Mouse (Mus musculus) MEL (cell line): Measurements from ENCODE around the gene Zfp105. TPM values are rescaled to one million over a fixed set of nuclear protein-coding genes. Genes with fewer than 3 reads are reported as not detected.

Experiments
- DNase-seq: peaks from one replicate; pipeline ENCODE4 v3.0.0; 2011; ENCODE audit warnings: low read depth, low spot score
- H3K27ac ChIP-seq: 2 replicates; pipeline ENCODE4 v1.5.1; 2012; ENCODE audit warnings: low read depth, mild to moderate bottlenecking, control low read depth, low read length, moderate library complexity; ENCODE audit not compliant: control insufficient read depth
- H3K27me3 ChIP-seq, 2 experiments: fragments of 150-350 bp in 1 of 2; sonication (generic) in 1 of 2; 2 replicates each; pipeline ENCODE4 v1.6.1; 2012; ENCODE audit warnings: low read length in 2 of 2, mild to moderate bottlenecking in 2 of 2, improper control_type of control experiment in 1 of 2, moderate library complexity in 1 of 2; ENCODE audit not compliant: insufficient read depth in 2 of 2, control insufficient read depth in 1 of 2
- H3K36me3 ChIP-seq, 2 experiments: 2 replicates each; pipeline ENCODE4 v1.6.1; 2012 to 2014; ENCODE audit warnings: low read length in 2 of 2, improper control_type of control experiment in 1 of 2, inconsistent platforms in 1 of 2, mild to moderate bottlenecking in 1 of 2; ENCODE audit not compliant: insufficient read depth in 2 of 2, control insufficient read depth in 1 of 2
- H3K4me1 ChIP-seq, 2 experiments: fragments of 150-350 bp in 1 of 2; sonication (generic) in 1 of 2; 2 replicates each; pipeline ENCODE4 v1.6.1; 2012; ENCODE audit warnings: low read length in 2 of 2, improper control_type of control experiment in 1 of 2, mild to moderate bottlenecking in 1 of 2; ENCODE audit not compliant: insufficient read depth in 2 of 2, control insufficient read depth in 1 of 2
- H3K4me3 ChIP-seq, 2 experiments: fragments of 150-350 bp in 1 of 2; sonication (generic) in 1 of 2; 2 replicates each; pipeline ENCODE4 v1.5.1; 2012; ENCODE audit warnings: low read depth in 2 of 2, low read length in 2 of 2, mild to moderate bottlenecking in 2 of 2, moderate library complexity in 2 of 2, control low read depth in 1 of 2, improper control_type of control experiment in 1 of 2; ENCODE audit not compliant: control insufficient read depth in 1 of 2, insufficient read depth in 1 of 2
- H3K79me2 ChIP-seq: 2 replicates; pipeline ENCODE4 v1.6.1; 2012; ENCODE audit warnings: mild to moderate bottlenecking, low read length, moderate library complexity; ENCODE audit not compliant: control insufficient read depth, poor library complexity, insufficient read depth
- H3K9ac ChIP-seq: 2 replicates; pipeline ENCODE4 v1.6.1; 2012; ENCODE audit warnings: low read depth, mild to moderate bottlenecking, control low read depth, low read length, moderate library complexity; ENCODE audit not compliant: control insufficient read depth, poor library complexity, severe bottlenecking
- H3K9me3 ChIP-seq: fragments of 150-350 bp; sonication (generic); replicated peaks from 2 replicates; pipeline ENCODE4 v1.6.1; 2012; ENCODE audit warnings: mild to moderate bottlenecking, low read length, improper control_type of control experiment, moderate library complexity; ENCODE audit not compliant: insufficient read depth
- CHD2 ChIP-seq: IDR thresholded peaks from 2 replicates; pipeline ENCODE4 v1.6.1; 2011; ENCODE audit warnings: low read length, improper control_type of control experiment
- E2F4 ChIP-seq: IDR thresholded peaks from 2 replicates; pipeline ENCODE4 v1.6.1; 2011; ENCODE audit warnings: low read depth, low read length, improper control_type of control experiment, borderline replicate concordance
- ELF1 ChIP-seq: IDR thresholded peaks from 2 replicates; pipeline ENCODE4 v1.6.1; 2014; ENCODE audit warnings: low read depth, mild to moderate bottlenecking, inconsistent platforms, low read length, improper control_type of control experiment, moderate library complexity
- ETS1 ChIP-seq: IDR thresholded peaks from 2 replicates; pipeline ENCODE4 v1.6.1; 2012; ENCODE audit warnings: low read depth, mild to moderate bottlenecking, inconsistent platforms, low read length, improper control_type of control experiment, moderate library complexity
- HCFC1 ChIP-seq: IDR thresholded peaks from 2 replicates; pipeline ENCODE4 v1.6.1; 2012; ENCODE audit warnings: low read depth, mild to moderate bottlenecking, inconsistent platforms, low read length, improper control_type of control experiment, moderate library complexity
- MAX ChIP-seq: IDR thresholded peaks from 2 replicates; pipeline ENCODE4 v1.6.1; 2011; ENCODE audit warnings: low read length, improper control_type of control experiment
- MXI1 ChIP-seq: IDR thresholded peaks from 2 replicates; pipeline ENCODE4 v1.6.1; 2011; ENCODE audit warnings: mild to moderate bottlenecking, low read depth, low read length, improper control_type of control experiment
- NELFE ChIP-seq: IDR thresholded peaks from 2 replicates; pipeline ENCODE4 v1.6.1; 2011; ENCODE audit warnings: low read depth, low read length, improper control_type of control experiment
- NRF1 ChIP-seq: IDR thresholded peaks from 2 replicates; pipeline ENCODE4 v1.6.1; 2014; ENCODE audit warnings: low read depth, mild to moderate bottlenecking, inconsistent platforms, low read length, improper control_type of control experiment, moderate library complexity; ENCODE audit not compliant: poor library complexity, insufficient read depth, severe bottlenecking
- POLR2A ChIP-seq, 2 experiments: IDR thresholded peaks; 2 replicates each; pipeline ENCODE4 v1.6.1; 2011 to 2012; ENCODE audit warnings: low read length in 2 of 2, mild to moderate bottlenecking in 2 of 2, control low read depth in 1 of 2, improper control_type of control experiment in 1 of 2, low read depth in 1 of 2, moderate library complexity in 1 of 2; ENCODE audit not compliant: control insufficient read depth in 1 of 2, insufficient read depth in 1 of 2, poor library complexity in 1 of 2
- POLR2AphosphoS2 ChIP-seq: IDR thresholded peaks from 2 replicates; pipeline ENCODE4 v1.6.1; 2011; ENCODE audit warnings: low read length, improper control_type of control experiment
- POLR2AphosphoS5 ChIP-seq: IDR thresholded peaks from 2 replicates; pipeline ENCODE4 v1.6.1; 2012; ENCODE audit warnings: low read depth, borderline replicate concordance, mild to moderate bottlenecking, inconsistent platforms, low read length, moderate library complexity, mixed read lengths
- RCOR1 ChIP-seq: IDR thresholded peaks from 2 replicates; pipeline ENCODE4 v1.6.1; 2012; ENCODE audit warnings: low read depth, mild to moderate bottlenecking, inconsistent platforms, low read length, improper control_type of control experiment
- SIN3A ChIP-seq: IDR thresholded peaks from 2 replicates; pipeline ENCODE4 v1.6.1; 2012; ENCODE audit warnings: low read length, improper control_type of control experiment, inconsistent platforms
- SMC3 ChIP-seq: IDR thresholded peaks from 2 replicates; pipeline ENCODE4 v1.6.1; 2011; ENCODE audit warnings: low read depth, low read length, improper control_type of control experiment
- TBP ChIP-seq: IDR thresholded peaks from 2 replicates; pipeline ENCODE4 v1.8.0; 2011; ENCODE audit warnings: low read depth, low read length, improper control_type of control experiment
- TCF12 ChIP-seq: IDR thresholded peaks from 2 replicates; pipeline ENCODE4 v1.6.1; 2014; ENCODE audit warnings: low read depth, mild to moderate bottlenecking, inconsistent platforms, low read length, improper control_type of control experiment, moderate library complexity
- UBTF ChIP-seq: IDR thresholded peaks from 2 replicates; pipeline ENCODE4 v1.6.1; 2012; ENCODE audit warnings: low read depth, mild to moderate bottlenecking, inconsistent platforms, low read length, improper control_type of control experiment, moderate library complexity, borderline replicate concordance; ENCODE audit not compliant: insufficient read depth
- USF1 ChIP-seq: IDR thresholded peaks from 2 replicates; pipeline ENCODE4 v1.6.1; 2014; ENCODE audit warnings: low read depth, mild to moderate bottlenecking, inconsistent platforms, low read length, improper control_type of control experiment, moderate library complexity
- USF2 ChIP-seq, 2 experiments: IDR thresholded peaks; 2 replicates each; pipeline ENCODE4 v1.6.1; 2011 to 2012; ENCODE audit warnings: improper control_type of control experiment in 2 of 2, low read length in 2 of 2, borderline replicate concordance in 1 of 2, inconsistent platforms in 1 of 2, low read depth in 1 of 2, mild to moderate bottlenecking in 1 of 2; ENCODE audit not compliant: insufficient read depth in 1 of 2
- ZC3H11A ChIP-seq: IDR thresholded peaks from 2 replicates; pipeline ENCODE4 v1.6.1; 2012; ENCODE audit warnings: low read depth, mild to moderate bottlenecking, inconsistent platforms, low read length, improper control_type of control experiment
- ZKSCAN1 ChIP-seq: IDR thresholded peaks from 2 replicates; pipeline ENCODE4 v1.6.1; 2012; ENCODE audit warnings: low read depth, mild to moderate bottlenecking, inconsistent platforms, low read length, improper control_type of control experiment, moderate library complexity
- ZMIZ1 ChIP-seq: IDR thresholded peaks from 2 replicates; pipeline ENCODE4 v1.6.1; 2012; ENCODE audit warnings: low read depth, mild to moderate bottlenecking, inconsistent platforms, low read length, improper control_type of control experiment, moderate library complexity
- polyA plus RNA-seq, 2 experiments: library from polyadenylated mRNA; stranded (reverse) in 1 of 2; unstranded in 1 of 2; fragments of >175 nt in 1 of 2; fragments of >200 nt in 1 of 2; gene quantifications; 2 replicates each; pipeline versions ENCODE4 v1.2.1 to v1.2.4; 2012; ENCODE audit warnings: low replicate concordance in 2 of 2, low read depth in 1 of 2; ENCODE audit not compliant: insufficient read length in 2 of 2, insufficient read depth in 1 of 2, missing spikeins in 1 of 2
- total RNA-seq: library from RNA; depleted of rRNA; stranded (reverse); fragments of 300-350 nt; gene quantifications from 2 replicates; pipeline ENCODE4 v1.2.3, GENCODE M21; 2012; rRNA removed

Gene Zfp105
- total and polyA plus RNA-seq, 3 experiments = not detected

DNA sequence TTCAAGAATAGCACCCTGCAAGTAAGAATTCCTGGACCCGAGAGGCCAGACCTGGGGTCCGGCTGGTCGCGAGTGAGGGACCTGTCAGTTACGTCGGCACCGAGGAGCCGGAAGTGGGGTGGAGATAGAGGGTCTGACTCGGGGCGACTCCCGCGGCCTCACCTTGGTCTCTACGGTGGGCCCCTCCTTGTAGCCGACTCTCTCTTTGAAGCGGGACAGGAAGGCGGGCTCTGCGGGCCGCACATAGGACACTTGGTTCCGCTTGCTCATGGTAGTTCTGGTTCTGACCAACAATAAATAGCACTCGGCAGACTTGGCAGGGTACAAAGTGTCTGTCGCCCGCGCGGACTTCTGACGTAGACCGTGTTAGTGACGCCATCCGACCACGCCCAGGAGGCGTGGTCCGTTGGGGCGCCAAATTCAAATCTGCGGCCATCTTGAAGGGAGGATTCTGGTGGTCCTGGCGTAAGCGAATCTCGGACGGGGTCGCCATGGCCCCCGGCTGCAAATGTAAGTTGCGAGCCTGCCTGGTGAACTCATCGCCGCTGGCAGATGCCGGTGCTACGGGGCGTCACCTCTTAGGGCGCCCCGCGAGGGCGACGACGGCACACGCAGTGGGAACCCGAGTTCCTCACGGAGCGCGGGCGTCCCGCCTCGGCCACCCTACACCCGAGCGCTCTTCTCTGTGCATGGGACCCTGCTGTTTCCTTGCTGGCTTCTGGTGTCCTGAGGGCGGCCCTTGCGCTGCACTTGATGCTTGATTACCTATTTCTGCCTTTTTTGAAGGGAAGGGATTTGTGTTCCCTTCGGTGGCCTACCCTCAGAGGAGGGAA is 28.0 kb downstream of the Zfp105 start, which contains the start of the genes 1110059G10Rik and Kif15:
Gene 1110059G10Rik, minus strand, starts transcription at position 358 of the 833 bp plus-strand sequence.
Gene Kif15, plus strand, starts transcription at position 404 of the 833 bp plus-strand sequence.
- Histone ChIP-seq H3K4me1 (peaks cover 4 to 7% of the 10 kb centered on the region in 2 experiments; a peak in 2 of 4 replicates), H3K79me2 (peaks cover 49% of the 10 kb centered on the region), H3K36me3 (peaks cover 0 to 30% of the 10 kb centered on the region in 2 experiments; a peak in 3 of 4 replicates), H3K27me3 (no peaks in the 10 kb centered on the region), H3K4me3 (peak within 1 kb of the TSS; percentile 77 to 99), H3K9me3 (no peaks in the 10 kb centered on the region), H3K27ac (peak within 1 kb of the TSS; percentile 91), H3K9ac (peak within 1 kb of the TSS; percentile 98)
- peak; percentile 97 for DNase-seq
- TF ChIP-seq E2F4 = peak; percentile 97
- no peak for TF ChIP-seq USF1
- TF ChIP-seq POLR2AphosphoS5 = no peak
- peak; percentile 53 for TF ChIP-seq MAX
- no peak for TF ChIP-seq CHD2
- peak; percentile 78 for TF ChIP-seq TBP
- no peak for TF ChIP-seq USF2 (IDR thresholded peaks at IDR 0.05; ENCODE audit: borderline replicate concordance in 1 of 2, insufficient read depth in 1 of 2, low read depth in 1 of 2, low read length in 2 of 2)
- no peak for TF ChIP-seq ZKSCAN1
- peak; percentile 85 for TF ChIP-seq SIN3A
- peak; percentile 83 for TF ChIP-seq MXI1
- TF ChIP-seq TCF12 = 0 out of 2 replicates have a peak, but pooled peaks have one; percentile 38
- peak; percentile 80 for TF ChIP-seq ELF1
- peak; percentile 61 for TF ChIP-seq POLR2AphosphoS2
- peak; percentile 79 for TF ChIP-seq NELFE
- TF ChIP-seq SMC3 = no peak
- TF ChIP-seq ZC3H11A = no peak
- 0 out of 2 replicates have a peak, but pooled peaks have one; percentile 5 for TF ChIP-seq ETS1
- TF ChIP-seq RCOR1 = no peak
- TF ChIP-seq ZMIZ1 = no peak; the same call in 1 of the 2 replicates
- peak; percentile 47 to 91 for TF ChIP-seq POLR2A (IDR thresholded peaks at IDR 0.05; ENCODE audit: control insufficient read depth in 1 of 2, insufficient read depth in 1 of 2, low read depth in 1 of 2, low read length in 2 of 2, poor library complexity in 1 of 2)
- TF ChIP-seq HCFC1 = peak; percentile 90
- TF ChIP-seq NRF1 = no peak
- TF ChIP-seq UBTF = peak; percentile 57; the same call in 1 of the 2 replicates

Other genes starting within 250 kb of the Zfp105 start
- gene Topaz1, start 175.7 kb upstream of the Zfp105 start, total RNA-seq = not detected in 2 replicates
- not detected for gene Topaz1, start 175.7 kb upstream of the Zfp105 start, polyA plus RNA-seq
- gene Tcaim, start 117.5 kb upstream of the Zfp105 start, total RNA-seq = 2.7 and 4.0 TPM in 2 replicates
- 1 to 10 TPM in 1 of 2 experiments, not detected in 1; 3.6 TPM for gene Tcaim, start 117.5 kb upstream of the Zfp105 start, polyA plus RNA-seq
- gene Gm35549, start 79.0 kb upstream of the Zfp105 start, total RNA-seq = not detected in 2 replicates
- gene Gm35549, start 79.0 kb upstream of the Zfp105 start, polyA plus RNA-seq = under 1 TPM in 1 of 2 experiments, not detected in 1; 0.31 TPM
- 50.9 and 61.5 TPM in 2 replicates for gene Zfp445, start 57.1 kb upstream of the Zfp105 start, total RNA-seq
- 10 to 100 TPM; 25.4 to 45.5 TPM for gene Zfp445, start 57.1 kb upstream of the Zfp105 start, polyA plus RNA-seq
- gene Zkscan7, start 37.4 kb upstream of the Zfp105 start, total RNA-seq = 1.3 TPM in 2 replicates
- gene Zkscan7, start 37.4 kb upstream of the Zfp105 start, polyA plus RNA-seq = under 1 TPM in 1 of 2 experiments, not detected in 1; 0.85 TPM
- gene 1110059G10Rik, start 27.9 kb downstream of the Zfp105 start, total RNA-seq = 7.5 and 8.7 TPM in 2 replicates
- 10 to 100 TPM in 1 of 2 experiments, not detected in 1; 20.9 TPM for gene 1110059G10Rik, start 27.9 kb downstream of the Zfp105 start, polyA plus RNA-seq
- 48.0 and 54.4 TPM in 2 replicates for gene Kif15, start 28.0 kb downstream of the Zfp105 start, total RNA-seq
- 10 to 100 TPM in 1 of 2 experiments, not detected in 1; 81.7 TPM for gene Kif15, start 28.0 kb downstream of the Zfp105 start, polyA plus RNA-seq
- gene Tmem42, start 98.3 kb downstream of the Zfp105 start, total RNA-seq = 11.5 and 14.6 TPM in 2 replicates
- 10 to 100 TPM in 1 of 2 experiments, not detected in 1; 15.0 TPM for gene Tmem42, start 98.3 kb downstream of the Zfp105 start, polyA plus RNA-seq
- 0.65 and 0.96 TPM in 2 replicates for gene Tgm4, start 111.7 kb downstream of the Zfp105 start, total RNA-seq
- under 1 TPM in 1 of 2 experiments, not detected in 1; 0.42 TPM for gene Tgm4, start 111.7 kb downstream of the Zfp105 start, polyA plus RNA-seq
- gene Zdhhc3, start 190.1 kb downstream of the Zfp105 start, total RNA-seq = 51.7 and 51.8 TPM in 2 replicates
- gene Zdhhc3, start 190.1 kb downstream of the Zfp105 start, polyA plus RNA-seq = 10 to 100 TPM; 92.0 to 98.1 TPM
- 181 and 196 TPM in 2 replicates for gene Exosc7, start 190.1 kb downstream of the Zfp105 start, total RNA-seq
- 100 to 1,000 TPM in 1 of 2 experiments, not detected in 1; 162 TPM for gene Exosc7, start 190.1 kb downstream of the Zfp105 start, polyA plus RNA-seq
- not detected in 2 replicates for gene Clec3b, start 227.9 kb downstream of the Zfp105 start, total RNA-seq
- gene Clec3b, start 227.9 kb downstream of the Zfp105 start, polyA plus RNA-seq = under 1 TPM in 1 of 2 experiments, not detected in 1; 0.24 TPM